Mouse (Mus musculus) bone marrow, adult 2 months (tissue): ENCODE measurements at regions not wholly inside any gene's neighbourhood (a gene's known extent, or its start where the extent isn't known, plus 50 kb on each side); places are given as distances from the start of the nearest gene placed in this dataset.

Source experiments
- CTCF ChIP-seq: fragments of 200-500 bp; IDR thresholded peaks from 2 replicates; pipeline ENCODE4 v1.5.1; 2011; ENCODE audit warnings: low read length, control low read depth; ENCODE audit not compliant: control insufficient read depth, insufficient read depth
- POLR2A ChIP-seq: fragments of 200-500 bp; IDR thresholded peaks from 2 replicates; pipeline ENCODE4 v1.6.1; 2011; ENCODE audit warnings: low read depth, mild to moderate bottlenecking, control low read depth, low read length, borderline replicate concordance; ENCODE audit not compliant: control insufficient read depth

- TF ChIP-seq CTCF: no peak
- no peak for TF ChIP-seq POLR2A
These were observed 248.5 kb downstream of the Flrt2 start for GRCm38 (mm10) chr12:95940465-95941012.
